Mouse (Mus musculus): ENCODE results near the gene B4galt7. TPM values are rescaled to one million over a fixed set of nuclear protein-coding genes. Genes with fewer than 3 reads are reported as not detected.
A peak's percentile ranks its signal among the peaks of the same experiment; 100 is the strongest.
"Not testable (repeated sequence)": the region's sequence is repeated elsewhere in the genome, so short reads cannot be mapped to it uniquely, and the experiment has no call there.

B4galt7 gene
- polyA plus RNA-seq, 1 experiment from 2014 or later = 11.0 TPM

DNA sequence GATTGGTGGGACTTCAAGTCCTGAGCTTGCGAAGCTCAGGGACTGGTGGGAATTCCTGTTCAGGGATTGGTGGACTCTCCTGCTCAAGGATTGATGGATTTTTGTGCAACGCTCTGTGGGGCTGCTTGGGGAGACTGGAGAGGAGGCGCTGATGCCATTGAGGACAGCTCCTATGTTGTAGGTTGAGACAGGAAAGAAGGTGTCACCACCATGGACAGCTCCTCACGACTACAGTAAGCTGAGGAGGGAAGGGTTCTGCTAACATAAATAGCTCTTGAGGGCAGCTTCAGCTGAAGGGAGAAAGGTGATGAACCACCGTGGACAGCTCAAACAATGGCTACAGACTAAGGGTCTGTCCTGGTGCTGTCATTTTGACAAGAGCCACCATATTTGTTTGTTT, 23.8 kb upstream of the B4galt7 start:
- Histone ChIP-seq H3K4me3 (ENCODE audit: inconsistent target) (no peak overlapping the region), H3K79me2 (ENCODE audit: inconsistent target) (no peaks in the 10 kb centered on the region), H3K27ac (no peak overlapping the region), H3K36me3 (ENCODE audit: inconsistent target) (no peaks in the 10 kb centered on the region)
- 69% methylated on average over 5 of the region's 5 CpGs for WGBS (ENCODE audit: missing documents)

GRCm38 (mm10) chr13:55576872-55577271, 22.8 kb upstream of the B4galt7 start:
- H3K36me3 ChIP-seq (ENCODE audit: inconsistent target); H3K27ac ChIP-seq; H3K79me2 ChIP-seq (ENCODE audit: inconsistent target); H3K4me3 ChIP-seq (ENCODE audit: inconsistent target): not testable (repeated sequence)
- WGBS (ENCODE audit: missing documents) = 88% methylated on average over 5 of the region's 7 CpGs

DNA sequence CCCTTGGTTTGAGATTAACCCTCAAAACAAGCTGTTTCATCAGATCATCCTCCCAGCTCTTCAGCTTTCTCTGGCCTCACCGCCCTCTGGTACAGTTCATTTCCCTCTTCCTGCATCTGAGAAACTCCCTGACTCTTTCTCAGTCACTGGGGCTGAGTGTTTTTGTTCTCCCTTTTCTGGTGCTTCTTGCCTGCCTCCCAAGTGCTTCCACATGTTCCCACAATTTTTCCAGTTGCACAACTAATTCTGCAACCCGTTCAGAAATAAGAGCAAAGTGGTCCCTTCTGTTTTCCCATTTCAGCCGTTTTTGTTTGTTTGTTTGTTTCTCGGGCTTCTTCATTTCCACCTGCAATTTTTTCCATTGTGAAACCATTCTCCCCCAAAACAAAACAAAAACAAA, 21.6 kb upstream of the B4galt7 start:
- H3K36me3 ChIP-seq (ENCODE audit: inconsistent target) = no peaks in the 10 kb centered on the region
- no peaks in the 10 kb centered on the region for H3K79me2 ChIP-seq (ENCODE audit: inconsistent target)
- WGBS (ENCODE audit: missing documents) = 73% methylated on average over 4 of the region's 4 CpGs
- H3K4me3 ChIP-seq (ENCODE audit: inconsistent target) = no peak overlapping the region
- H3K27ac ChIP-seq = no peak overlapping the region

GRCm38 (mm10) chr13:55591961-55592490, 7.7 kb upstream of the B4galt7 start:
- peaks cover 21% of the 10 kb centered on the region for H3K79me2 ChIP-seq (ENCODE audit: inconsistent target)
- no peak overlapping the region for H3K4me3 ChIP-seq (ENCODE audit: inconsistent target)
- no peak overlapping the region for H3K27ac ChIP-seq
- 88% methylated on average over 3 of the region's 4 CpGs for WGBS (ENCODE audit: missing documents)
- peaks cover 23% of the 10 kb centered on the region for H3K36me3 ChIP-seq (ENCODE audit: inconsistent target)

GRCm38 (mm10) chr13:55592512-55593253, 7.0 kb upstream of the B4galt7 start:
- Histone ChIP-seq H3K27ac (peak overlapping the region; percentile 59), H3K36me3 (ENCODE audit: inconsistent target) (peaks cover 27% of the 10 kb centered on the region), H3K4me3 (ENCODE audit: inconsistent target) (peak overlapping the region; percentile 98), H3K79me2 (ENCODE audit: inconsistent target) (peaks cover 21% of the 10 kb centered on the region)
- WGBS (ENCODE audit: missing documents) = 5% methylated on average over 29 of the region's 29 CpGs

GRCm38 (mm10) chr13:55593254-55593747, 6.4 kb upstream of the B4galt7 start:
- H3K4me3 ChIP-seq (ENCODE audit: inconsistent target) = peak overlapping the region; percentile 98
- H3K79me2 ChIP-seq (ENCODE audit: inconsistent target) = peaks cover 21% of the 10 kb centered on the region
- H3K36me3 ChIP-seq (ENCODE audit: inconsistent target) = peaks cover 27% of the 10 kb centered on the region
- under 1% methylated on average over 30 of the region's 31 CpGs for WGBS (ENCODE audit: missing documents)
- peak overlapping the region; percentile 59 for H3K27ac ChIP-seq

DNA sequence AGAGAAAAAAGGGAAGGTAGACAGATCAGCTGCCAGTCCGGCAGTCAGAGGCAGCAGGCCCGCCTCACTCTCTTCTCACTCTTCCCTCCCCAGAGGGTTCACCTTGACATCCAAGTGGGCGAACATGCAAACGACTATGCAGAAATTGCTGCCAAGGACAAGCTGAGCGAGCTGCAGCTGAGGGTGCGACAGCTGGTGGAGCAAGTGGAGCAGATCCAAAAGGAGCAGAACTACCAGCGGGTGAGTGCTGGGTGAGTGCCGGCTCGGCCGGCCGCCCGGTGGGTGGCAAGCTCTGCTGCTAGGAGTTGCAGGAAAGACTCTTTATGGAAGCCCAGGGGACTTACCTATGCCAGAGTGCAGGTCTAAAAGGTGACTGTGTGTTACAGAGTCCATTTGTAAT, 4.3 kb upstream of the B4galt7 start:
- Histone ChIP-seq H3K79me2 (ENCODE audit: inconsistent target) (peaks cover 26% of the 10 kb centered on the region), H3K4me3 (ENCODE audit: inconsistent target) (no peak overlapping the region), H3K27ac (no peak overlapping the region), H3K36me3 (ENCODE audit: inconsistent target) (peaks cover 27% of the 10 kb centered on the region)
- WGBS (ENCODE audit: missing documents) = 92% methylated on average over 11 of the region's 12 CpGs

DNA sequence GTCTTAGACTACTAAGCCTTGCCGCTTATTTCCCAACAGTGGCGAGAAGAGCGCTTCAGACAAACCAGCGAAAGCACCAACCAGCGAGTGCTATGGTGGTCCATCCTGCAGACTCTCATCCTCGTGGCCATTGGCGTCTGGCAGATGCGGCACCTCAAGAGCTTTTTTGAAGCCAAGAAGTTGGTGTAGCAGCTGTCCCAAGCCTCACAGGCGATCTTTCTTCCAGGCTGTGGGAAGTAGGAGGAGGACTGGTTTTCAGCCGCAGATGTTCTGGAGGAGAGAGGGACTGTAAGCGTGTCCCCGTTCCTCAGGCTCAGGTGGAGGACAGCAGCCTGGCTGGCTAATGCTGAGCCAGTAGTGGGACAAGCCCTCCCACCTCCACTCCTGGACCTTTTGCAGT, 2.9 kb upstream of the B4galt7 start:
- 97% methylated on average over 12 of the region's 12 CpGs for WGBS (ENCODE audit: missing documents)
- H3K79me2 ChIP-seq (ENCODE audit: inconsistent target) = peaks cover 39% of the 10 kb centered on the region
- H3K4me3 ChIP-seq (ENCODE audit: inconsistent target) = no peak overlapping the region
- no peak overlapping the region for H3K27ac ChIP-seq
- H3K36me3 ChIP-seq (ENCODE audit: inconsistent target) = peaks cover 27% of the 10 kb centered on the region

DNA sequence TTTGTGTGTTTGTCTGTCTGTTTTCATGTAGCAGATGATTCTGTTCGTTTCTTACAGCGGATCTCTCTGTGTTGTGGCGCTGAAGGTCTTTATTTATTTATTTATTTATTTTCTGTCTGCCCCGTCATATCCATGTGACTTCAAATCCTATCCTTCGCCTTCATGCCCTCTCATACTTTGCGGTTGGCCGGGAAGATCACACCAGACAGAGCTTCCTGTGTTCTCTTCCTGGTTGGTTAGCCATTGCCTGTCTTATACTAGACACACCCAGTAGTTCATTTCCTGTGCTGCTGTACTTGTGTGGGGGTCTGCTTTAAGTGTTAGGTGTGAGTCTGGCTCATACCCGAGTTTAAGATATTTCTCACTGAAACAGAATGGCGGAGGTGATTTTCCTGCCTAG, 961 bp downstream of the B4galt7 start:
- peaks cover 32% of the 10 kb centered on the region for H3K36me3 ChIP-seq (ENCODE audit: inconsistent target)
- peak overlapping the region; percentile 91 for H3K27ac ChIP-seq
- peak overlapping the region; percentile 97 for H3K4me3 ChIP-seq (ENCODE audit: inconsistent target)
- H3K79me2 ChIP-seq (ENCODE audit: inconsistent target) = peaks cover 53% of the 10 kb centered on the region
- 1% methylated on average over 9 of the region's 9 CpGs for WGBS (ENCODE audit: missing documents)

DNA sequence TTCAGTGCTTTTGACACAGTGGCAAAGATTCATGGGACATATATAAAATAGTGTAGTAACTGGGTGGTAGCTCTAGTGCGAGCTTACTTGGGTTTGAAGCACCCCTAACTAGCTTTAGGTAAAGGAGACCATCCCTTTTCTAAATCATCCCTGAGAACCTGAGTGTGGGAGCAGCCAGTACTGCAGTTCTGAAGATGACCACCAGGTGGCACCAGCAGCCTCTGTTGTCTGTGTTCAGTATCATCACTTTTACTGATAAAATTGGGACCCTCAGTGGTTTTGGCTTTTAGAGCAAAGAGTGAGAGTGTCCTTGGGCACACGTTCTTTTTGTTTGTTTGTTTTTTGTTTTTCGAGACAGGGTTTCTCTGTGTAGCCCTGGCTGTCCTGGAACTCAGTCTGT, 1.9 kb downstream of the B4galt7 start:
- peak overlapping the region; percentile 91; the same call in 1 of the 2 replicates for H3K27ac ChIP-seq
- H3K79me2 ChIP-seq (ENCODE audit: inconsistent target) = peaks cover 53% of the 10 kb centered on the region
- 12% methylated on average over 3 of the region's 3 CpGs for WGBS (ENCODE audit: missing documents)
- peak overlapping the region; percentile 97; the same call in 1 of the 2 replicates for H3K4me3 ChIP-seq (ENCODE audit: inconsistent target)
- H3K36me3 ChIP-seq (ENCODE audit: inconsistent target) = peaks cover 30% of the 10 kb centered on the region

DNA sequence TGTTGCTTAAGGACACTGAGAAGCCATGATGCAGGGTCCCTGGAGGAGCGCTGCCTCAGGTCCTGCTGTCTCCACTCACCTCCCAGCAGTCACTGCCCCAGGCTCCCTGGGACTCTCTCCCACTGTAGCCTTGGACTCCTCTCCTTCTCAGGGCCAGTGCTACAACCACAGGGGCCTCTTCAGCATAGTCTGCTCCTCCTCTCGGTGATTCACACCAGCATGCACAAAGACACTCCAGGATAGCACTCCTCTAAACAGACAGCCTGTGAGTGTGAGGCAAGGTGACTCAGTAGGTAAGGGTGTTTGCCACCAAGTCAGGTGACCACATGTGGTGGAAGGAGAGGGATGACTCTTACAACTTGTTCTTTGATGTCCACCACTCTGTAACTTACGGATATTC, 4.9 kb downstream of the B4galt7 start:
- 89% methylated on average over 3 of the region's 3 CpGs for WGBS (ENCODE audit: missing documents)
- Histone ChIP-seq H3K4me3 (ENCODE audit: inconsistent target) (no peak overlapping the region), H3K36me3 (ENCODE audit: inconsistent target) (peaks cover 50% of the 10 kb centered on the region), H3K79me2 (ENCODE audit: inconsistent target) (peaks cover 53% of the 10 kb centered on the region), H3K27ac (no peak overlapping the region)

- H3K36me3 ChIP-seq (ENCODE audit: inconsistent target) = peaks cover 68% of the 10 kb centered on the region
- H3K79me2 ChIP-seq (ENCODE audit: inconsistent target) = peaks cover 33% of the 10 kb centered on the region
Observed at GRCm38 (mm10) chr13:55606899-55607623, 7.4 kb downstream of the B4galt7 start.

DNA sequence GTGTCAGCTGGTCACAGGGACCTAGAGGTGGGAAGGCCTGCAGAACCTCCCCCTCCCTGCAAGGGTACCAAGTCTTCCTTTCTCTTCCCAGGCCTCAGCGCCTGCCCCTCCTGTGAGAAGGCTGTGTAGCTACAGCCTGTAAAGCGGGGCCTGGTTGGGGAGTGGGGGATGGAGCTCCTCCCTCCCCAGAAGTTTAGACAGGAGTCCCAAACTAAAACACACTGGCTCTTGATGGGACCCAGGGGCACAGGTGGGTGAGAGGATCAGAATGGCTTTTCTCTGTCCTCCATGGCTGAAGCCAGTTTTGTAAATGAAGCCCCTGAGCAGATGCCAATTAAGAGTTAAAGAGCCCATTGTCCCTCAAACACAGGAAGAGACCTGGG, 7.9 kb downstream of the B4galt7 start:
- Histone ChIP-seq H3K27ac (no peak overlapping the region), H3K79me2 (ENCODE audit: inconsistent target) (peaks cover 28% of the 10 kb centered on the region), H3K4me3 (ENCODE audit: inconsistent target) (no peak overlapping the region), H3K36me3 (ENCODE audit: inconsistent target) (peaks cover 68% of the 10 kb centered on the region)
- 100% methylated on average over 1 of the region's 2 CpGs for WGBS (ENCODE audit: missing documents)

More at GRCm38 (mm10) chr13:55606899-55607623, 7.4 kb downstream of the B4galt7 start:
- no peak overlapping the region for H3K27ac ChIP-seq
- no peak overlapping the region for H3K4me3 ChIP-seq (ENCODE audit: inconsistent target)
- 93% methylated on average over 10 of the region's 10 CpGs for WGBS (ENCODE audit: missing documents)

DNA sequence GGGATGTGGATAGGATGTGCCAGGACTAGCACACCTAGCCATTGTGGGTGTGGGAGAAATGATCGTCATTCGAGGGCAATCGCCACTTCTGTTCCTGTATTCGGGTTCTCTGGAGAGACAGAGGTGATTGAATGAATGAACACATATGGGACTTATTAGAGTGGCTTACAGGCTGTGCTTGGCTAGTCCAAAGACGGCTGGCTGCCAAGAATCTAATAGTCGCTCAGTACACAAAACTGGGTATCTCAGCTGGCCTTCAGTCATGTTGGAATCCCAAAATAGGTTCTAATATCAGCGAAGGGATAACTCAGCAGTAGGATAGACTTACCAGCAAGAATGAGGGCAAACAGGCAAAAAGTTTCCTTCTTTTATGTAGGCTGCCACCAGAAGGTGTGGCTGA, 12.3 kb downstream of the B4galt7 start:
- no peak overlapping the region for H3K4me3 ChIP-seq (ENCODE audit: inconsistent target)
- H3K36me3 ChIP-seq (ENCODE audit: inconsistent target) = peaks cover 42% of the 10 kb centered on the region

GRCm38 (mm10) chr13:55613471-55613870, 13.8 kb downstream of the B4galt7 start:
- Histone ChIP-seq H3K27ac (no peak overlapping the region), H3K36me3 (ENCODE audit: inconsistent target) (peaks cover 29% of the 10 kb centered on the region), H3K79me2 (ENCODE audit: inconsistent target) (no peaks in the 10 kb centered on the region), H3K4me3 (ENCODE audit: inconsistent target) (no peak overlapping the region)
- 80% methylated on average over 5 of the region's 5 CpGs for WGBS (ENCODE audit: missing documents)

More for the DNA sequence above, 12.3 kb downstream of the B4galt7 start:
- Histone ChIP-seq H3K27ac (no peak overlapping the region), H3K79me2 (ENCODE audit: inconsistent target) (no peaks in the 10 kb centered on the region)
- 98% methylated on average over 7 of the region's 7 CpGs for WGBS (ENCODE audit: missing documents)
